Mouse (Mus musculus): ENCODE results near the gene Gdpd5. TPM values are rescaled to one million over a fixed set of nuclear protein-coding genes. Genes with fewer than 3 reads are reported as not detected.

Gene Gdpd5
- polyA plus RNA-seq, 1 experiment from 2014 or later = 15.0 TPM

- 43% methylated on average over 3 of the region's 3 CpGs for WGBS
- Histone ChIP-seq H3K4me2 (ENCODE audit: low read depth, low read length) (no peak overlapping the region), H3K9me3 (ENCODE audit: control insufficient read depth, low read length) (no peaks in the 10 kb centered on the region), H3K9ac (ENCODE audit: low read depth, low read length) (no peak overlapping the region), H3K4me1 (ENCODE audit: control insufficient read depth, insufficient read depth, low read length) (peaks cover 9% of the 10 kb centered on the region), H3K36me3 (ENCODE audit: control insufficient read depth, insufficient read depth, low read length) (peaks cover 89% of the 10 kb centered on the region), H3K4me3 (ENCODE audit: low read depth, low read length) (no peak overlapping the region), H3K27me3 (replicated peaks; ENCODE audit: control insufficient read depth, insufficient read depth, low read length) (no peaks in the 10 kb centered on the region), H3K27ac (replicated peaks; ENCODE audit: low read depth, low read length) (no peak overlapping the region)
- no peak for ATAC-seq (ENCODE audit: low read depth)
- DNase-seq (ENCODE audit: low spot score) = no peak
Observed at GRCm38 (mm10) chr7:99476558-99477114, 95.4 kb downstream of the Gdpd5 start.

- Histone ChIP-seq H3K4me3 (ENCODE audit: low read depth, low read length) (no peak overlapping the region), H3K9ac (ENCODE audit: low read depth, low read length) (no peak overlapping the region), H3K27me3 (replicated peaks; ENCODE audit: control insufficient read depth, insufficient read depth, low read length) (no peaks in the 10 kb centered on the region), H3K36me3 (ENCODE audit: control insufficient read depth, insufficient read depth, low read length) (peaks cover 89% of the 10 kb centered on the region), H3K4me2 (ENCODE audit: low read depth, low read length) (no peak overlapping the region), H3K27ac (replicated peaks; ENCODE audit: low read depth, low read length) (no peak overlapping the region), H3K4me1 (ENCODE audit: control insufficient read depth, insufficient read depth, low read length) (peaks cover 15% of the 10 kb centered on the region), H3K9me3 (ENCODE audit: control insufficient read depth, low read length) (no peaks in the 10 kb centered on the region)
- 84% methylated on average over 5 of the region's 5 CpGs for WGBS
- no peak for ATAC-seq (ENCODE audit: low read depth)
- DNase-seq (ENCODE audit: low spot score) = no peak
Observed at GRCm38 (mm10) chr7:99477235-99477634, 96.0 kb downstream of the Gdpd5 start.

- ATAC-seq (ENCODE audit: low read depth) (no peak), DNase-seq (ENCODE audit: low spot score) (no peak)
- H3K27me3 ChIP-seq (replicated peaks; ENCODE audit: control insufficient read depth, insufficient read depth, low read length) = no peaks in the 10 kb centered on the region
- H3K36me3 ChIP-seq (ENCODE audit: control insufficient read depth, insufficient read depth, low read length) = peaks cover 49% of the 10 kb centered on the region
- H3K4me3 ChIP-seq (ENCODE audit: low read depth, low read length) = peak overlapping the region; percentile 79
- H3K27ac ChIP-seq (replicated peaks; ENCODE audit: low read depth, low read length) = peak overlapping the region; percentile 81
- peak overlapping the region; percentile 97 for H3K4me2 ChIP-seq (ENCODE audit: low read depth, low read length)
- peaks cover 21% of the 10 kb centered on the region for H3K4me1 ChIP-seq (ENCODE audit: control insufficient read depth, insufficient read depth, low read length)
- H3K9me3 ChIP-seq (ENCODE audit: control insufficient read depth, low read length) = no peaks in the 10 kb centered on the region
- WGBS = 3% methylated on average over 6 of the region's 6 CpGs
- peak overlapping the region; percentile 88 for H3K9ac ChIP-seq (ENCODE audit: low read depth, low read length)
Observed at GRCm38 (mm10) chr7:99482637-99483036, 101.4 kb downstream of the Gdpd5 start.

- H3K9ac ChIP-seq (ENCODE audit: low read depth, low read length) = peak within 1 kb of the TSS; percentile 88
- H3K36me3 ChIP-seq (ENCODE audit: control insufficient read depth, insufficient read depth, low read length) = peaks cover 41% of the 10 kb centered on the region
- peak; percentile 95 for ATAC-seq (ENCODE audit: low read depth)
- H3K4me3 ChIP-seq (ENCODE audit: low read depth, low read length) = peak within 1 kb of the TSS; percentile 79
- peaks cover 21% of the 10 kb centered on the region for H3K4me1 ChIP-seq (ENCODE audit: control insufficient read depth, insufficient read depth, low read length)
- WGBS = under 1% methylated on average over 38 of the region's 45 CpGs
- peak within 1 kb of the TSS; percentile 97 for H3K4me2 ChIP-seq (ENCODE audit: low read depth, low read length)
- peak within 1 kb of the TSS; percentile 81 for H3K27ac ChIP-seq (replicated peaks; ENCODE audit: low read depth, low read length)
- H3K27me3 ChIP-seq (replicated peaks; ENCODE audit: control insufficient read depth, insufficient read depth, low read length) = no peaks in the 10 kb centered on the region
- H3K9me3 ChIP-seq (ENCODE audit: control insufficient read depth, low read length) = no peaks in the 10 kb centered on the region
- DNase-seq (ENCODE audit: low spot score) = peak; percentile 99
Observed at GRCm38 (mm10) chr7:99483271-99483923, 102.2 kb downstream of the Gdpd5 start, which contains the start of gene Rps3. Gene Rps3 (minus strand): TSS chr7:99483738.

GRCm38 (mm10) chr7:99483924-99484319, 102.7 kb downstream of the Gdpd5 start:
- DNase-seq (ENCODE audit: low spot score) = no peak
- H3K4me1 ChIP-seq (ENCODE audit: control insufficient read depth, insufficient read depth, low read length) = peaks cover 21% of the 10 kb centered on the region
- H3K27me3 ChIP-seq (replicated peaks; ENCODE audit: control insufficient read depth, insufficient read depth, low read length) = no peaks in the 10 kb centered on the region
- ATAC-seq (ENCODE audit: low read depth) = 0 out of 2 replicates have a peak, but pooled peaks have one; percentile 1
- no peaks in the 10 kb centered on the region for H3K9me3 ChIP-seq (ENCODE audit: control insufficient read depth, low read length)
- no peak overlapping the region for H3K9ac ChIP-seq (ENCODE audit: low read depth, low read length)
- no peak overlapping the region for H3K27ac ChIP-seq (replicated peaks; ENCODE audit: low read depth, low read length)
- H3K36me3 ChIP-seq (ENCODE audit: control insufficient read depth, insufficient read depth, low read length) = peaks cover 36% of the 10 kb centered on the region
- peak overlapping the region; percentile 79 for H3K4me3 ChIP-seq (ENCODE audit: low read depth, low read length)
- peak overlapping the region; percentile 48 for H3K4me2 ChIP-seq (ENCODE audit: low read depth, low read length)
- WGBS = 46% methylated on average over 8 of the region's 8 CpGs

- Histone ChIP-seq H3K4me1 (ENCODE audit: control insufficient read depth, insufficient read depth, low read length) (peaks cover 21% of the 10 kb centered on the region), H3K27ac (replicated peaks; ENCODE audit: low read depth, low read length) (no peak overlapping the region), H3K36me3 (ENCODE audit: control insufficient read depth, insufficient read depth, low read length) (peaks cover 29% of the 10 kb centered on the region), H3K9ac (ENCODE audit: low read depth, low read length) (no peak overlapping the region), H3K4me3 (ENCODE audit: low read depth, low read length) (no peak overlapping the region), H3K4me2 (ENCODE audit: low read depth, low read length) (no peak overlapping the region), H3K27me3 (replicated peaks; ENCODE audit: control insufficient read depth, insufficient read depth, low read length) (no peaks in the 10 kb centered on the region), H3K9me3 (ENCODE audit: control insufficient read depth, low read length) (no peaks in the 10 kb centered on the region)
- 89% methylated on average over 1 of the region's 1 CpGs for WGBS
- no peak for DNase-seq (ENCODE audit: low spot score)
- no peak for ATAC-seq (ENCODE audit: low read depth)
Observed at GRCm38 (mm10) chr7:99484679-99485078, 103.5 kb downstream of the Gdpd5 start.

GRCm38 (mm10) chr7:99489708-99490107, 108.5 kb downstream of the Gdpd5 start:
- no peaks in the 10 kb centered on the region for H3K4me1 ChIP-seq (ENCODE audit: control insufficient read depth, insufficient read depth, low read length)
- DNase-seq (ENCODE audit: low spot score) = no peak
- no peak; the same call in 1 of the 2 replicates for ATAC-seq (ENCODE audit: low read depth)

GRCm38 (mm10) chr7:99499128-99499527, 117.9 kb downstream of the Gdpd5 start:
- Histone ChIP-seq H3K9ac (ENCODE audit: low read depth, low read length) (no peak overlapping the region), H3K4me3 (ENCODE audit: low read depth, low read length) (no peak overlapping the region), H3K4me1 (ENCODE audit: control insufficient read depth, insufficient read depth, low read length) (no peaks in the 10 kb centered on the region), H3K4me2 (ENCODE audit: low read depth, low read length) (no peak overlapping the region), H3K27ac (replicated peaks; ENCODE audit: low read depth, low read length) (no peak overlapping the region), H3K9me3 (ENCODE audit: control insufficient read depth, low read length) (no peaks in the 10 kb centered on the region), H3K27me3 (replicated peaks; ENCODE audit: control insufficient read depth, insufficient read depth, low read length) (no peaks in the 10 kb centered on the region), H3K36me3 (ENCODE audit: control insufficient read depth, insufficient read depth, low read length) (no peaks in the 10 kb centered on the region)
- DNase-seq (ENCODE audit: low spot score) (no peak), ATAC-seq (ENCODE audit: low read depth) (no peak)
- WGBS = 49% methylated on average over 1 of the region's 1 CpGs

More at GRCm38 (mm10) chr7:99489708-99490107, 108.5 kb downstream of the Gdpd5 start:
- Histone ChIP-seq H3K36me3 (ENCODE audit: control insufficient read depth, insufficient read depth, low read length) (no peaks in the 10 kb centered on the region), H3K4me2 (ENCODE audit: low read depth, low read length) (no peak overlapping the region), H3K27me3 (replicated peaks; ENCODE audit: control insufficient read depth, insufficient read depth, low read length) (no peaks in the 10 kb centered on the region), H3K27ac (replicated peaks; ENCODE audit: low read depth, low read length) (no peak overlapping the region), H3K4me3 (ENCODE audit: low read depth, low read length) (no peak overlapping the region), H3K9ac (ENCODE audit: low read depth, low read length) (no peak overlapping the region), H3K9me3 (ENCODE audit: control insufficient read depth, low read length) (peaks cover 8% of the 10 kb centered on the region)
- 75% methylated on average over 5 of the region's 5 CpGs for WGBS

GRCm38 (mm10) chr7:99500201-99500600, 119.0 kb downstream of the Gdpd5 start:
- Histone ChIP-seq H3K36me3 (ENCODE audit: control insufficient read depth, insufficient read depth, low read length) (no peaks in the 10 kb centered on the region), H3K4me3 (ENCODE audit: low read depth, low read length) (no peak overlapping the region), H3K4me1 (ENCODE audit: control insufficient read depth, insufficient read depth, low read length) (no peaks in the 10 kb centered on the region), H3K4me2 (ENCODE audit: low read depth, low read length) (no peak overlapping the region), H3K9ac (ENCODE audit: low read depth, low read length) (no peak overlapping the region), H3K9me3 (ENCODE audit: control insufficient read depth, low read length) (no peaks in the 10 kb centered on the region), H3K27ac (replicated peaks; ENCODE audit: low read depth, low read length) (no peak overlapping the region), H3K27me3 (replicated peaks; ENCODE audit: control insufficient read depth, insufficient read depth, low read length) (no peaks in the 10 kb centered on the region)
- DNase-seq (ENCODE audit: low spot score) = peak; percentile 93
- peak; percentile 93 for ATAC-seq (ENCODE audit: low read depth)
- 5% methylated on average over 8 of the region's 8 CpGs for WGBS
